In genomic region chr3:33379604-33380003, GRCm38 (mm10) we compare ENCODE assay signal across 25 mouse cellular contexts.
"Had no signal": no experiment of that assay in that cellular context is flagged by ENCODE, and none has a peak within 500 bp of the region (broad histone marks: within the 10 kb centered on the region; RNA-seq: fewer than 3 reads in every experiment).

No protein-coding gene starts in this region.

- H3K4me1 ChIP-seq: hindbrain, embryonic 13.5 days; hindbrain, embryonic 15.5 days; kidney, embryonic 15.5 days; limb, embryonic 13.5 days; limb, embryonic 15.5 days; liver, embryonic 12.5 days had no signal

- H3K27me3 ChIP-seq: heart, embryonic 13.5 days; heart, embryonic 15.5 days; hindbrain, embryonic 13.5 days; hindbrain, embryonic 15.5 days; kidney, embryonic 15.5 days; limb, embryonic 13.5 days; limb, embryonic 15.5 days; liver, embryonic 12.5 days had no signal

- DNase-seq: gastrocnemius, postnatal 14 days; gastrocnemius, postnatal 36 days; heart, postnatal 14 days; heart, postnatal 36 days; kidney, adult 11 months; kidney, adult 2 months; kidney, adult 9 months; kidney, postnatal 14 days; kidney, postnatal 36 days; layer of hippocampus, adult 9-11 months; layer of hippocampus, postnatal 36 days; left cerebral cortex, postnatal 4 days; lung, adult 18-20 months had no signal

- ATAC-seq: hindbrain, postnatal 0 days; intestine, embryonic 16.5 days; liver, embryonic 12.5 days had no signal

- H3K27ac ChIP-seq: heart, embryonic 15.5 days; hindbrain, embryonic 13.5 days; hindbrain, embryonic 15.5 days; hindbrain, postnatal 0 days; kidney, embryonic 15.5 days; kidney, postnatal 0 days; limb, embryonic 13.5 days; limb, embryonic 15.5 days; liver, embryonic 12.5 days; liver, embryonic 14.5 days had no signal

- H3K9ac ChIP-seq: heart, embryonic 13.5 days; heart, embryonic 15.5 days; hindbrain, embryonic 13.5 days; hindbrain, embryonic 15.5 days; kidney, embryonic 15.5 days; limb, embryonic 13.5 days; limb, embryonic 15.5 days; liver, embryonic 12.5 days; liver, embryonic 14.5 days had no signal

- H3K36me3 ChIP-seq: heart, embryonic 13.5 days; heart, embryonic 15.5 days; hindbrain, embryonic 13.5 days; hindbrain, embryonic 15.5 days; kidney, embryonic 15.5 days; limb, embryonic 13.5 days; limb, embryonic 15.5 days; liver, embryonic 12.5 days had no signal

- H3K4me3 ChIP-seq: heart, embryonic 13.5 days; heart, embryonic 15.5 days; hindbrain, embryonic 13.5 days; hindbrain, embryonic 15.5 days; kidney, embryonic 15.5 days; limb, embryonic 13.5 days; limb, embryonic 15.5 days; liver, embryonic 12.5 days had no signal
